Mouse (Mus musculus) bone marrow, adult 2 months (tissue): ENCODE measurements around the gene Gm21882.
"Not testable (repeated sequence)": the region's sequence is repeated elsewhere in the genome, so short reads cannot be mapped to it uniquely, and the experiment has no call there.

Experiments used
- CTCF ChIP-seq: fragments of 200-500 bp; IDR thresholded peaks from 2 replicates; pipeline ENCODE4 v1.5.1; 2011; ENCODE audit warnings: low read length, control low read depth; ENCODE audit not compliant: control insufficient read depth, insufficient read depth
- POLR2A ChIP-seq: fragments of 200-500 bp; IDR thresholded peaks from 2 replicates; pipeline ENCODE4 v1.6.1; 2011; ENCODE audit warnings: low read depth, mild to moderate bottlenecking, control low read depth, low read length, borderline replicate concordance; ENCODE audit not compliant: control insufficient read depth

GRCm38 (mm10) chrY:40381423-40381822 lies at the start of gene Gm21882:
- TF ChIP-seq POLR2A, CTCF: not testable (repeated sequence)
